Mouse (Mus musculus): Measurements from ENCODE around the gene Samt2.
"Not testable (repeated sequence)": the region's sequence is repeated elsewhere in the genome, so short reads cannot be mapped to it uniquely, and the experiment has no call there.

The Samt2 gene

GRCm38 (mm10) chrX:154579260-154579659 is at the start of gene Samt2:
Gene Samt2, minus strand, starts transcription at chrX:154579360.
- not testable (repeated sequence) for DNase-seq (ENCODE audit: low read depth)
